Mouse (Mus musculus) liver, postnatal 0 days (tissue): ENCODE results near the gene Camkk1. TPM values are rescaled to one million over a fixed set of nuclear protein-coding genes. Genes with fewer than 3 reads are reported as not detected.

Experiments used
- ATAC-seq: fragments of 200-750 bp; cut with Nextera tagmentation; 2 replicates; pipeline ENCODE4 v1.8.0; 2017; ENCODE audit warnings: mild to moderate bottlenecking, moderate library complexity
- DNase-seq: peaks from one replicate; pipeline ENCODE4 v3.0.0-alpha.2; 2016
- H3K27ac ChIP-seq: fragments of 300-500 bp; sonication (generic); 2 replicates; pipeline ENCODE4 v1.5.1; 2014; ENCODE audit warnings: antibody characterized with exemption, moderate library complexity, mild to moderate bottlenecking, low read depth
- H3K27me3 ChIP-seq: fragments of 300-500 bp; sonication (generic); 2 replicates; pipeline ENCODE4 v1.6.1; 2014; ENCODE audit warnings: low read length, control low read depth, mixed read lengths; ENCODE audit not compliant: insufficient read depth
- H3K36me3 ChIP-seq: fragments of 300-500 bp; sonication (generic); replicated peaks from 2 replicates; pipeline ENCODE4 v1.6.1; 2014; ENCODE audit warnings: mild to moderate bottlenecking, control low read depth, low read length, moderate library complexity, mixed read lengths; ENCODE audit not compliant: insufficient read depth
- H3K4me1 ChIP-seq: fragments of 300-500 bp; sonication (generic); 2 replicates; pipeline ENCODE4 v1.6.1; 2014; ENCODE audit warnings: antibody characterized with exemption, mild to moderate bottlenecking, control low read depth; ENCODE audit not compliant: insufficient read depth
- H3K4me2 ChIP-seq: fragments of 300-500 bp; sonication (generic); 2 replicates; pipeline ENCODE4 v1.6.1; 2014; ENCODE audit warnings: low read depth, mild to moderate bottlenecking, low read length, moderate library complexity, mixed read lengths
- H3K4me3 ChIP-seq: fragments of 300-500 bp; sonication (generic); 2 replicates; pipeline ENCODE4 v1.5.1; 2014; ENCODE audit warnings: low read depth, low read length
- H3K9ac ChIP-seq: fragments of 300-500 bp; sonication (generic); replicated peaks from 2 replicates; pipeline ENCODE4 v1.6.1; 2014; ENCODE audit warnings: mild to moderate bottlenecking, moderate library complexity
- H3K9me3 ChIP-seq: fragments of 300-500 bp; sonication (generic); 2 replicates; pipeline ENCODE4 v1.6.1; 2016; ENCODE audit warnings: mild to moderate bottlenecking, control low read depth, low read length, mixed read lengths
- CTCF ChIP-seq: sonication (generic); IDR thresholded peaks from 2 replicates; pipeline ENCODE4 v1.5.1; 2016; ENCODE audit warnings: antibody characterized with exemption, low read depth
- EP300 ChIP-seq: IDR thresholded peaks from 2 replicates; pipeline ENCODE4 v1.6.1; 2016; ENCODE audit warnings: antibody characterized with exemption, low read depth, mild to moderate bottlenecking
- WGBS: fragments of 180-500 bp; shearing (Covaris S2); extraction: QIAGEN DNeasy Blood & Tissue Kit; methylation state at CpG from one replicate; pipeline ENCODE4 v1.1.7; 2014; ENCODE audit not compliant: insufficient replicate concordance; 5-methylcytosine and 5-hydroxymethylcytosine counted together
- polyA plus RNA-seq: library from polyadenylated mRNA; unstranded; fragments of >200 nt; fragmentation: Nextera tagmentation; extraction: Ambion mirVana; gene quantifications from 2 replicates; pipeline ENCODE4 v1.2.1, GENCODE M21; 2015

Camkk1 gene
- polyA plus RNA-seq, 1 experiment from 2014 or later, result 0.78 TPM

DNA sequence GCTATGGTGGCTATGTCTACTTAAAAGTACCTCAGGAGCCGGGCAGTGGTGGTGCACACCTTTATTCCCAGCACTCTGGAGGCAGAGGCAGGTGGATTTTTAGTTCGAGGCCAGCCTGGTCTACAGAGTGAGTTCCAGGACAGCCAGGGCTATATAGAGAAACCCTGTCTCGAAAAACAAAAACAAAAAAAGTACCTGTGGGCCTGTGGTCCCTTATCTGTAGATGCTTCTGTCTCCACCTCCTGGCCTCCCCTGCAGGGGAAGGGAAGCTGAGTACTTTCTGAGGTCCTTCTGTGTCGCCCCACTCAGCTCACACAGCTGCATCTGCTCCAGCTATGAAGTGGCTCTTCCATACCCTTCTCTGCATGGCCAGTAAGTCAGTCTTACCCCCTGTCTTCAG is 71.5 kb downstream of the Camkk1 start, which contains the start of gene Itgae:
TSS of gene Itgae (plus strand) at position 301 of the 400 bp plus-strand sequence.
- 69% methylated on average over 4 of the region's 4 CpGs for WGBS
- no peak within 1 kb of the TSS for H3K9ac ChIP-seq
- no peak for TF ChIP-seq CTCF
- TF ChIP-seq EP300, result no peak
- no peaks in the 10 kb centered on the region for H3K9me3 ChIP-seq
- no peaks in the 10 kb centered on the region for H3K27me3 ChIP-seq
- no peaks in the 10 kb centered on the region for H3K36me3 ChIP-seq
- no peak within 1 kb of the TSS for H3K4me3 ChIP-seq
- H3K4me1 ChIP-seq, result peaks cover 10% of the 10 kb centered on the region
- DNase-seq, result no peak
- ATAC-seq, result no peak
- no peak within 1 kb of the TSS for H3K27ac ChIP-seq
- no peak within 1 kb of the TSS for H3K4me2 ChIP-seq

DNA sequence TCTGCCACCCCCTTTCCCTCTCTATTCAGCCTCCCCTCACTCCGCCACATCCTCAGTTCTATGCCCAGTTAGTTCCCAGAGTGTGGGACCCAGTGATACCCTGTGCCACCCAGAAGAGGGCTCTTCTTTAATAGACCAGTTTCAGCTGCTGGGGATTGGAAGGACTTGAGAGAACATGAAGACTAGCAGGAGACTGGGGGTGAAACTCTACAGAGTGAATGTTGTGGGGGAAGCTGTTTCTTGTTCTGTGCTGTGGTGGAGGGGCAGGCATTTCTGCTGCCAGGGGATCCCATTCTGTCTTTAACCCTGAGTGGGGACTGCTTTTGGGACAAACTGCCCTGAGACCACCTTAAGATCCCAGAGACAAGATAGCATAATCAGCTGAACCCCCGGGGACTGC is 72.0 kb downstream of the Camkk1 start:
- H3K27me3 ChIP-seq, result no peaks in the 10 kb centered on the region
- H3K4me3 ChIP-seq, result no peak overlapping the region
- no peak overlapping the region for H3K27ac ChIP-seq
- DNase-seq (peak; percentile 9), ATAC-seq (no peak)
- no peak overlapping the region for H3K4me2 ChIP-seq
- no peaks in the 10 kb centered on the region for H3K9me3 ChIP-seq
- H3K9ac ChIP-seq, result no peak overlapping the region
- no peak for TF ChIP-seq EP300
- TF ChIP-seq CTCF, result no peak
- peaks cover 10% of the 10 kb centered on the region for H3K4me1 ChIP-seq
- 79% methylated on average over 2 of the region's 2 CpGs for WGBS
- no peaks in the 10 kb centered on the region for H3K36me3 ChIP-seq

Other genes starting within 250 kb of the Camkk1 start
- gene Cyb5d2, start 222.9 kb upstream of the Camkk1 start, polyA plus RNA-seq, result 4.1 TPM in 2 replicates
- 3.0 and 3.5 TPM in 2 replicates for gene Zzef1, start 222.8 kb upstream of the Camkk1 start, polyA plus RNA-seq
- 13.5 and 14.6 TPM in 2 replicates for gene Atp2a3, start 57.8 kb upstream of the Camkk1 start, polyA plus RNA-seq
- gene P2rx1, start 19.9 kb upstream of the Camkk1 start, polyA plus RNA-seq, result 7.0 and 7.9 TPM in 2 replicates
- 2.7 TPM in 2 replicates for gene Ncbp3, start 28.8 kb downstream of the Camkk1 start, polyA plus RNA-seq
- 0.24 and 0.33 TPM in 2 replicates for gene Itgae, start 71.6 kb downstream of the Camkk1 start, polyA plus RNA-seq
- gene Haspin, start 119.3 kb downstream of the Camkk1 start, polyA plus RNA-seq, result 4.6 and 5.3 TPM in 2 replicates
- gene P2rx5, start 141.4 kb downstream of the Camkk1 start, polyA plus RNA-seq, result 0.11 and 0.21 TPM in 2 replicates
- gene Emc6, start 158.0 kb downstream of the Camkk1 start, polyA plus RNA-seq, result 169 and 174 TPM in 2 replicates
- 32.7 and 35.6 TPM in 2 replicates for gene Tax1bp3, start 158.1 kb downstream of the Camkk1 start, polyA plus RNA-seq
- 7.3 and 8.4 TPM in 2 replicates for gene Ctns, start 180.0 kb downstream of the Camkk1 start, polyA plus RNA-seq
- 8.1 and 8.2 TPM in 2 replicates for gene Shpk, start 180.5 kb downstream of the Camkk1 start, polyA plus RNA-seq
- 0.07 TPM in 2 replicates for gene Trpv1, start 215.3 kb downstream of the Camkk1 start, polyA plus RNA-seq
- gene Trpv3, start 248.4 kb downstream of the Camkk1 start, polyA plus RNA-seq, result 0.02 and 0.05 TPM in 2 replicates